Mouse (Mus musculus) ES-Bruce4 (cell line): ENCODE measurements around the gene Olfr876.

ENCODE experiments used
- CTCF ChIP-seq: IDR thresholded peaks from one replicate; pipeline ENCODE4 v1.8.1; 2011; ENCODE audit warnings: low read depth, low read length
- EP300 ChIP-seq: IDR thresholded peaks from 2 replicates; pipeline ENCODE4 v1.6.1; 2011; ENCODE audit warnings: low read depth, low read length; ENCODE audit not compliant: insufficient read depth
- POLR2A ChIP-seq: IDR thresholded peaks from one replicate; pipeline ENCODE4 v1.8.1; 2011; ENCODE audit warnings: low read length; ENCODE audit not compliant: insufficient read depth

DNA sequence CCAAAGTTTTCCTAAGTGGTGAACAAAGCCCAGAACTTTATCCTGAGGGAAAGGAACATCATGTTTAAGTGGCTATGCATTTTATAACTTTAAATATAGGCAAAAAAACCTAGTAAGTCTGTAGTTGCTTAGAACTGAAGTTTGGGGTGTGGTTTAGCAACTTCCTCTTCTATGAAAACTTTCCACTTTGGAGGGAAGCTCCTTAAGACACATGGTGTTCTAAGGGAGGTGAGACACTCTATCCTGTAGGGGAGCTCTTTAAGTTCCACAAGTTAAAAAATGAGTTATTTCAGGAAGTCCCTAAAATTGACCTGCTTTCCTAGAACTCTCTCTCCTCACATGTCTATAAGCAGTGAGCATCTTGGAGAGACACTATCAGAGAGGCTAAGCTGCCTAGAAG is 4.4 kb downstream of the Olfr876 start:
- TF ChIP-seq POLR2A (no peak), CTCF (no peak), EP300 (no peak)
